Comparison of ENCODE assay signal across 15 mouse cellular contexts in the genomic region with DNA sequence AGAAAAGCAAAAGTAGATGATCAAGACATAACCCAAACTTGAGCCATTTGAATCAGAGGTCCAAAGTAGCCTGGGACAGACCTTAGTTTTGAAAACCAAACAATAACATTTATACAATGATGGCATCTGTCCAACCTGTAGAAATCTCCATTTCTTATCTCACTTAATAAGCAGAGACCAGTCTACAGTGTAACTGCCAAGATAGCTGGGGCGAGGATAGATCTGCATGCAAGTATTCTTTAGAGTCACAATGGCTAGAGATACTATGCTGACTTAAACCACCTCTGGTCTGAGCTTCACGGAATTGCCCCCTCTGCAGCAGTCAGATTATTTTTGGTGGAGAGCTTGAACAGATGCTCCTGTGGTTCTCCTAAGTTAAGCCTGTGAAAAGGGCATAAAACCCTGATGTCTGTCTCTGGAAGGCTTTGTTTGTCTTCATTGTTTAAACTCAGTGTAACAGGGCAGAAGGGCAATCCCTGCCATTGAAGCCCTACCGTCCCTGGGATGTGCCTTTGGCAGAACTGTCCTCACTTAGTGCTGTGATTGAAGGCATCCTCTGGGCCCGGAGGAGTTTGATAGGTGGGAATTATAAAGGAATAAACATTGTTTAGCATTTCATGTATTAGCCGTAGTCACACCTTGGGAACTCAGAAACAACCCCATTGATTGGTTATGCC.
DNase-seq lines count a peak whose midpoint lies in the region; ATAC-seq and TF ChIP-seq lines count a peak whose summit lies in the region.
"Had no signal": no experiment of that assay in that cellular context is flagged by ENCODE, and none has a peak within 500 bp of the region (broad histone marks: within the 10 kb centered on the region; RNA-seq: fewer than 3 reads in every experiment).

No protein-coding gene starts in this region.

- WGBS in hindbrain, embryonic 10.5 days = 32% methylated on average over 5 of the region's 5 CpGs
- WGBS in hindbrain, embryonic 13.5 days = 19% methylated on average over 5 of the region's 5 CpGs
- WGBS in lung, postnatal 0 days = 29% methylated on average over 5 of the region's 5 CpGs
- 25% methylated on average over 5 of the region's 5 CpGs for WGBS in midbrain, embryonic 11.5 days
- 22% methylated on average over 5 of the region's 5 CpGs for WGBS in midbrain, embryonic 13.5 days

- no peaks in the 10 kb centered on the region for H3K36me3 ChIP-seq in hindbrain, embryonic 10.5 days
- H3K36me3 ChIP-seq in hindbrain, embryonic 13.5 days = no peaks in the 10 kb centered on the region
- no peaks in the 10 kb centered on the region for H3K36me3 ChIP-seq in lung, postnatal 0 days (ENCODE audit: insufficient read depth, low read length)
- H3K36me3 ChIP-seq in midbrain, embryonic 11.5 days (ENCODE audit: control insufficient read depth, insufficient read depth, low read length) = no peaks in the 10 kb centered on the region
- H3K36me3 ChIP-seq in midbrain, embryonic 13.5 days = no peaks in the 10 kb centered on the region
- H3K36me3 ChIP-seq: embryonic facial prominence, embryonic 12.5 days; forebrain, embryonic 15.5 days; heart, embryonic 10.5 days; hindbrain, embryonic 15.5 days had no signal

- no peak overlapping the region for H3K4me3 ChIP-seq in hindbrain, embryonic 10.5 days
- H3K4me3 ChIP-seq in hindbrain, embryonic 13.5 days = no peak overlapping the region
- H3K4me3 ChIP-seq in lung, postnatal 0 days (ENCODE audit: low read depth, low read length) = no peak overlapping the region
- no peak overlapping the region for H3K4me3 ChIP-seq in midbrain, embryonic 11.5 days (ENCODE audit: low read depth, low read length)
- no peak overlapping the region for H3K4me3 ChIP-seq in midbrain, embryonic 13.5 days (replicated peaks)
- H3K4me3 ChIP-seq: embryonic facial prominence, embryonic 12.5 days; forebrain, embryonic 15.5 days; heart, embryonic 10.5 days; hindbrain, embryonic 15.5 days had no signal

- no peak overlapping the region for H3K4me2 ChIP-seq in hindbrain, embryonic 13.5 days
- no peak overlapping the region for H3K4me2 ChIP-seq in lung, postnatal 0 days (replicated peaks; ENCODE audit: low read depth, low read length)
- H3K4me2 ChIP-seq in midbrain, embryonic 11.5 days = no peak overlapping the region
- H3K4me2 ChIP-seq in midbrain, embryonic 13.5 days (replicated peaks) = no peak overlapping the region
- H3K4me2 ChIP-seq: embryonic facial prominence, embryonic 12.5 days; forebrain, embryonic 15.5 days; hindbrain, embryonic 15.5 days had no signal

- TF ChIP-seq CTCF in lung, postnatal 0 days (IDR thresholded peaks at IDR 0.05) = no peak

- ATAC-seq in hindbrain, embryonic 13.5 days (ENCODE audit: low FRiP score) = no peak
- ATAC-seq in lung, postnatal 0 days = peak; percentile 25; the same call in 1 of the 2 replicates
- no peak for ATAC-seq in midbrain, embryonic 11.5 days (ENCODE audit: low FRiP score)
- ATAC-seq in midbrain, embryonic 13.5 days = no peak
- ATAC-seq: forebrain, embryonic 15.5 days had no signal

- no peak overlapping the region for H3K27ac ChIP-seq in hindbrain, embryonic 10.5 days
- H3K27ac ChIP-seq in hindbrain, embryonic 13.5 days = no peak overlapping the region
- no peak overlapping the region for H3K27ac ChIP-seq in lung, postnatal 0 days (ENCODE audit: low read length)
- no peak overlapping the region for H3K27ac ChIP-seq in midbrain, embryonic 11.5 days (ENCODE audit: low read depth, low read length)
- no peak overlapping the region for H3K27ac ChIP-seq in midbrain, embryonic 13.5 days
- H3K27ac ChIP-seq: embryonic facial prominence, embryonic 12.5 days; forebrain, embryonic 15.5 days; heart, embryonic 10.5 days; hindbrain, embryonic 15.5 days had no signal

- DNase-seq in hindbrain, embryonic 10.5 days (ENCODE audit: low spot score) = peak; percentile 10
- DNase-seq in lung, postnatal 0 days (ENCODE audit: low spot score) = peak; percentile 22
- no peak for DNase-seq in lung, postnatal 25 days (ENCODE audit: low spot score)
- peak; percentile 82 for DNase-seq in midbrain, embryonic 11.5 days (ENCODE audit: low spot score, missing footprints)
- no peak for DNase-seq in adipocyte (ENCODE audit: low spot score)
- DNase-seq: adrenal gland, postnatal 10 days; gastrocnemius, postnatal 36 days; heart, adult 18-20 months; heart, postnatal 14 days had no signal

- TF ChIP-seq EP300 in lung, postnatal 0 days (IDR thresholded peaks at IDR 0.05) = no peak

- no peaks in the 10 kb centered on the region for H3K27me3 ChIP-seq in hindbrain, embryonic 10.5 days (ENCODE audit: insufficient read depth, poor library complexity, severe bottlenecking)
- H3K27me3 ChIP-seq in hindbrain, embryonic 13.5 days = no peaks in the 10 kb centered on the region
- H3K27me3 ChIP-seq in lung, postnatal 0 days (replicated peaks; ENCODE audit: insufficient read depth, low read length) = no peaks in the 10 kb centered on the region
- no peaks in the 10 kb centered on the region for H3K27me3 ChIP-seq in midbrain, embryonic 11.5 days (ENCODE audit: control insufficient read depth, insufficient read depth, low read length)
- no peaks in the 10 kb centered on the region for H3K27me3 ChIP-seq in midbrain, embryonic 13.5 days
- H3K27me3 ChIP-seq: embryonic facial prominence, embryonic 12.5 days; forebrain, embryonic 15.5 days; hindbrain, embryonic 15.5 days had no signal

- no peak overlapping the region for H3K9ac ChIP-seq in hindbrain, embryonic 13.5 days
- no peak overlapping the region for H3K9ac ChIP-seq in lung, postnatal 0 days (replicated peaks; ENCODE audit: low read depth)
- H3K9ac ChIP-seq in midbrain, embryonic 11.5 days (ENCODE audit: low read length) = no peak overlapping the region
- H3K9ac ChIP-seq in midbrain, embryonic 13.5 days (replicated peaks) = no peak overlapping the region
- H3K9ac ChIP-seq: embryonic facial prominence, embryonic 12.5 days; forebrain, embryonic 15.5 days; hindbrain, embryonic 15.5 days had no signal

- H3K4me1 ChIP-seq in hindbrain, embryonic 10.5 days (replicated peaks) = peaks cover 18% of the 10 kb centered on the region
- no peaks in the 10 kb centered on the region for H3K4me1 ChIP-seq in hindbrain, embryonic 13.5 days (replicated peaks)
- no peaks in the 10 kb centered on the region for H3K4me1 ChIP-seq in lung, postnatal 0 days (ENCODE audit: insufficient read depth, low read depth, low read length)
- H3K4me1 ChIP-seq in midbrain, embryonic 11.5 days (ENCODE audit: control insufficient read depth, insufficient read depth, low read length) = 0 out of 2 replicates have a peak, but pooled peaks cover 2% of the 10 kb centered on the region
- 0 out of 2 replicates have a peak, but pooled peaks cover 5% of the 10 kb centered on the region for H3K4me1 ChIP-seq in midbrain, embryonic 13.5 days (replicated peaks)
- H3K4me1 ChIP-seq: embryonic facial prominence, embryonic 12.5 days; forebrain, embryonic 15.5 days; hindbrain, embryonic 15.5 days had no signal

- no peaks in the 10 kb centered on the region for H3K9me3 ChIP-seq in hindbrain, embryonic 10.5 days
- no peaks in the 10 kb centered on the region for H3K9me3 ChIP-seq in hindbrain, embryonic 13.5 days
- H3K9me3 ChIP-seq in lung, postnatal 0 days (ENCODE audit: low read length) = no peaks in the 10 kb centered on the region
- no peaks in the 10 kb centered on the region for H3K9me3 ChIP-seq in midbrain, embryonic 11.5 days (ENCODE audit: control insufficient read depth, low read length)
- no peaks in the 10 kb centered on the region for H3K9me3 ChIP-seq in midbrain, embryonic 13.5 days
- H3K9me3 ChIP-seq: embryonic facial prominence, embryonic 12.5 days; forebrain, embryonic 15.5 days; heart, embryonic 10.5 days; hindbrain, embryonic 15.5 days had no signal

Comparison
In these comparisons a context has a peak if more than half of its experiments do, and no peak if none do; other contexts are left out.
1. DNase-seq: peak in hindbrain, embryonic 10.5 days (single experiment), lung, postnatal 0 days (single experiment) and midbrain, embryonic 11.5 days (single experiment); none in lung, postnatal 25 days (single experiment) and adipocyte (single experiment).